Mouse (Mus musculus) embryonic facial prominence, embryonic 15.5 days (tissue): ENCODE measurements around the gene A030005L19Rik. TPM values are rescaled to one million over a fixed set of nuclear protein-coding genes. Genes with fewer than 3 reads are reported as not detected.
"Not testable (repeated sequence)": the region's sequence is repeated elsewhere in the genome, so short reads cannot be mapped to it uniquely, and the experiment has no call there.

Experiments used
- ATAC-seq: fragments of 200-750 bp; cut with Nextera tagmentation; 2 replicates; pipeline ENCODE4 v1.8.0; 2017; ENCODE audit warnings: low read depth, moderate TSS enrichment; ENCODE audit not compliant: insufficient number of reproducible peaks, low FRiP score, low TSS enrichment
- H3K27ac ChIP-seq: fragments of 300-500 bp; sonication (generic); replicated peaks from 2 replicates; pipeline ENCODE4 v1.5.1; 2015; ENCODE audit warnings: mild to moderate bottlenecking, inconsistent platforms
- H3K27me3 ChIP-seq: fragments of 300-500 bp; sonication (generic); 2 replicates; pipeline ENCODE4 v1.6.1; 2015; ENCODE audit warnings: inconsistent platforms
- H3K36me3 ChIP-seq: fragments of 300-500 bp; sonication (generic); 2 replicates; pipeline ENCODE4 v1.6.1; 2015; ENCODE audit warnings: mild to moderate bottlenecking, inconsistent platforms
- H3K4me1 ChIP-seq: fragments of 300-500 bp; sonication (generic); 2 replicates; pipeline ENCODE4 v1.6.1; 2015; ENCODE audit warnings: inconsistent platforms
- H3K4me2 ChIP-seq: fragments of 300-500 bp; sonication (generic); replicated peaks from 2 replicates; pipeline ENCODE4 v1.6.1; 2015; ENCODE audit warnings: mild to moderate bottlenecking, inconsistent platforms
- H3K4me3 ChIP-seq: fragments of 300-500 bp; sonication (generic); replicated peaks from 2 replicates; pipeline ENCODE4 v1.5.1; 2015; ENCODE audit warnings: mild to moderate bottlenecking, inconsistent platforms
- H3K9ac ChIP-seq: fragments of 300-500 bp; sonication (generic); 2 replicates; pipeline ENCODE4 v1.6.1; 2015; ENCODE audit warnings: inconsistent platforms
- H3K9me3 ChIP-seq: fragments of 300-500 bp; sonication (generic); replicated peaks from 2 replicates; pipeline ENCODE4 v1.6.1; 2016; ENCODE audit warnings: inconsistent platforms
- WGBS: fragments of 180-500 bp; shearing (Covaris S2); methylation state at CpG from one replicate; pipeline ENCODE4 v1.1.7; 2015; 5-methylcytosine and 5-hydroxymethylcytosine counted together
- polyA plus RNA-seq: library from polyadenylated mRNA; unstranded; fragments of >200 nt; fragmentation: Nextera tagmentation; extraction: Ambion mirVana; gene quantifications from 2 replicates; pipeline ENCODE4 v1.2.1, GENCODE M21; 2015

Gene A030005L19Rik
- 2.4 and 2.5 TPM in 2 replicates for polyA plus RNA-seq

DNA sequence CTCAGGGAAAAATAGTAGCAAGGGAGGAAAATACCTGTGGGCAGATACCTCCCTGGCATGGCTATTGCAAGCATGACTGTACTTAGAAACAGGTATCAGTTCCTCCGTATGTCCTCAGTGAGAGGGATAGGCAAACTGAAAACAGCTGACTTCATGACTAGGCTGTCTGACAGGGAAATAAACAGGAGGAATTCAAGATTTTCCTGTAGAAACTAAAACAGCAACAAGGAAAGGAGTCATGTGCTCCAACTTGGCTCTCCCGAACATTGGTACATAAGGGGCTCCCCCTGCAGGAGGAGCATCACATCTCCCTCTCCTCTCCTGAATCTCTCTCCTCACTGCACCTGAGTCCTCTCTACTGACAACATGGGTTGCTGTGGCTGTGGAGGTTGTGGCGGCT is at the start of gene A030005L19Rik:
A030005L19Rik (plus strand) TSS at position 301 of the 400 bp plus-strand sequence.
- no peak for ATAC-seq
- Histone ChIP-seq H3K4me3 (no peak within 1 kb of the TSS), H3K36me3 (no peaks in the 10 kb centered on the region), H3K4me2 (no peak within 1 kb of the TSS), H3K4me1 (no peaks in the 10 kb centered on the region), H3K9me3 (no peaks in the 10 kb centered on the region), H3K27me3 (no peaks in the 10 kb centered on the region), H3K27ac (no peak within 1 kb of the TSS), H3K9ac (no peak within 1 kb of the TSS)
- WGBS = 81% methylated on average over 3 of the region's 3 CpGs

GRCm38 (mm10) chr1:82870202-82870601 is 42.9 kb upstream of the A030005L19Rik start:
- H3K9me3 ChIP-seq = no peaks in the 10 kb centered on the region
- no peak overlapping the region for H3K4me3 ChIP-seq
- WGBS = 80% methylated on average over 3 of the region's 3 CpGs
- no peak overlapping the region for H3K4me2 ChIP-seq
- no peaks in the 10 kb centered on the region for H3K4me1 ChIP-seq
- H3K27me3 ChIP-seq = no peaks in the 10 kb centered on the region
- no peak overlapping the region for H3K9ac ChIP-seq
- H3K27ac ChIP-seq = no peak overlapping the region
- no peak for ATAC-seq
- H3K36me3 ChIP-seq = peaks cover 16% of the 10 kb centered on the region

GRCm38 (mm10) chr1:82879172-82879571 is 34.0 kb upstream of the A030005L19Rik start:
- Histone ChIP-seq H3K27ac (no peak overlapping the region), H3K9me3 (no peaks in the 10 kb centered on the region), H3K4me1 (no peaks in the 10 kb centered on the region), H3K36me3 (peaks cover 17% of the 10 kb centered on the region; the same call in 1 of the 2 replicates), H3K4me3 (no peak overlapping the region), H3K27me3 (no peaks in the 10 kb centered on the region), H3K4me2 (no peak overlapping the region), H3K9ac (no peak overlapping the region)
- no peak for ATAC-seq
- WGBS = 73% methylated on average over 2 of the region's 2 CpGs

DNA sequence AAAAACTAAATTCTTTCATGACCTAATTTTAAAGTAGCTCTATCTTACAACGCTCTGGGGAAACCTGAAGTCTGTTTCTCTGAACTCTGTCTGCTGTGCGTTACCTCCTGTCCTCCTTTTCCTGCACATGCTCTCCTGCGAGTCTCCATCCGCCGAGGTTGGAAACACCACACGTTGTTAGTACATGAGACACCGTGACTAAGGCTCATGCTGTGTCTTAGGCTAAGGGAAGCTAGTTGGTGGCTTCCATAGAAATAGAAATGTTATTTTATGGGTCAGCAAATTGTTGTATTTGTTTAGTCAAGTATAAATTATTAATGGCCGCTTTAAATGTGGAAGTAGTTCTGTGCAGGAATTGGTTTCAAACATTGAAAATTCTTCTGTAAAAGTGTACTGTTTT is 32.9 kb upstream of the A030005L19Rik start:
- H3K4me2 ChIP-seq = no peak overlapping the region
- no peak overlapping the region for H3K4me3 ChIP-seq
- H3K27me3 ChIP-seq = no peaks in the 10 kb centered on the region
- H3K27ac ChIP-seq = no peak overlapping the region
- 86% methylated on average over 8 of the region's 8 CpGs for WGBS
- H3K36me3 ChIP-seq = peaks cover 21% of the 10 kb centered on the region; the same call in 1 of the 2 replicates
- no peaks in the 10 kb centered on the region for H3K4me1 ChIP-seq
- H3K9me3 ChIP-seq = no peaks in the 10 kb centered on the region
- no peak overlapping the region for H3K9ac ChIP-seq
- no peak for ATAC-seq

- WGBS = 94% methylated on average over 7 of the region's 7 CpGs
- H3K4me3 ChIP-seq = no peak overlapping the region
- H3K4me2 ChIP-seq = no peak overlapping the region
- peaks cover 26% of the 10 kb centered on the region for H3K36me3 ChIP-seq
- no peak overlapping the region for H3K9ac ChIP-seq
- H3K4me1 ChIP-seq = no peaks in the 10 kb centered on the region
- no peaks in the 10 kb centered on the region for H3K27me3 ChIP-seq
- ATAC-seq = no peak
- no peaks in the 10 kb centered on the region for H3K9me3 ChIP-seq
- no peak overlapping the region for H3K27ac ChIP-seq
These were observed 19.9 kb upstream of the A030005L19Rik start for GRCm38 (mm10) chr1:82893269-82893668.

- ATAC-seq = no peak
These were observed 12.6 kb upstream of the A030005L19Rik start for GRCm38 (mm10) chr1:82900567-82900966.

DNA sequence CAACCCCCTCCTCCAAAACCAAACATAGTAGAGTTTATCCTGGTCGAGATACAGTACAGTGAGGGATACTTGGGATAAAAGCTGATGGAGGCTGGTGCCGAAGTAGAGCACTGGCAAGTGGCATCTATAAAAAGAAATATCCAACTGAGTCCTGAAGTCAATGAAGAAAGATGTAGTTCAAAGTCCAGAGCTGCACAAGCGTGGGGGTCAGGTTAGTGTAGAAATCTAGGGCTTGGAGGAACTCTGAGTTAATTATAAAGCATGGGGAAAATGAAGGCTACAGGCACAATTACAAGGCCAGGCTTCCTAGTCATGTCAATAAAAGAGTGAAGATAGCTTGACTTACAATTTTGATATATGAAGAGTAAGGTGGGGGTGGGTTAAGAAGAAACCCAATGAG is 11.9 kb upstream of the A030005L19Rik start:
- 96% methylated on average over 3 of the region's 3 CpGs for WGBS

More at GRCm38 (mm10) chr1:82900567-82900966, 12.6 kb upstream of the A030005L19Rik start:
- Histone ChIP-seq H3K9ac (no peak overlapping the region), H3K36me3 (peaks cover 26% of the 10 kb centered on the region), H3K27ac (no peak overlapping the region), H3K4me3 (no peak overlapping the region), H3K9me3 (no peaks in the 10 kb centered on the region), H3K4me1 (no peaks in the 10 kb centered on the region), H3K27me3 (no peaks in the 10 kb centered on the region), H3K4me2 (no peak overlapping the region)
- 95% methylated on average over 1 of the region's 1 CpGs for WGBS

GRCm38 (mm10) chr1:82905886-82906285 is 7.2 kb upstream of the A030005L19Rik start:
- WGBS = 72% methylated on average over 3 of the region's 3 CpGs
- H3K27me3 ChIP-seq = no peaks in the 10 kb centered on the region
- no peak for ATAC-seq
- H3K36me3 ChIP-seq = peaks cover 14% of the 10 kb centered on the region
- no peaks in the 10 kb centered on the region for H3K4me1 ChIP-seq
- H3K27ac ChIP-seq = no peak overlapping the region
- no peak overlapping the region for H3K4me2 ChIP-seq
- H3K4me3 ChIP-seq = no peak overlapping the region
- H3K9ac ChIP-seq = no peak overlapping the region
- H3K9me3 ChIP-seq = no peaks in the 10 kb centered on the region

More for the DNA sequence above, 11.9 kb upstream of the A030005L19Rik start:
- no peaks in the 10 kb centered on the region for H3K9me3 ChIP-seq
- no peak overlapping the region for H3K9ac ChIP-seq
- H3K4me1 ChIP-seq = no peaks in the 10 kb centered on the region
- no peaks in the 10 kb centered on the region for H3K27me3 ChIP-seq
- H3K4me2 ChIP-seq = no peak overlapping the region
- no peak for ATAC-seq
- H3K36me3 ChIP-seq = peaks cover 26% of the 10 kb centered on the region
- no peak overlapping the region for H3K4me3 ChIP-seq
- no peak overlapping the region for H3K27ac ChIP-seq

- H3K4me2 ChIP-seq, H3K36me3 ChIP-seq, H3K9ac ChIP-seq, H3K4me1 ChIP-seq, H3K9me3 ChIP-seq, ATAC-seq, H3K27ac ChIP-seq, H3K4me3 ChIP-seq, H3K27me3 ChIP-seq: not testable (repeated sequence)
- WGBS = 82% methylated on average over 5 of the region's 5 CpGs
These were observed 309 bp downstream of the A030005L19Rik start for GRCm38 (mm10) chr1:82913434-82913833.

GRCm38 (mm10) chr1:82924650-82925049 is 11.5 kb downstream of the A030005L19Rik start, which contains the start of gene A030014E15Rik:
A030014E15Rik (plus strand) TSS chr1:82924917.
- no peaks in the 10 kb centered on the region for H3K4me1 ChIP-seq
- WGBS = 84% methylated on average over 6 of the region's 6 CpGs
- H3K9ac ChIP-seq = no peak within 1 kb of the TSS
- ATAC-seq = no peak
- H3K4me3 ChIP-seq = no peak within 1 kb of the TSS
- H3K9me3 ChIP-seq = no peaks in the 10 kb centered on the region
- no peaks in the 10 kb centered on the region for H3K27me3 ChIP-seq
- no peaks in the 10 kb centered on the region for H3K36me3 ChIP-seq
- no peak within 1 kb of the TSS for H3K4me2 ChIP-seq
- no peak within 1 kb of the TSS for H3K27ac ChIP-seq

DNA sequence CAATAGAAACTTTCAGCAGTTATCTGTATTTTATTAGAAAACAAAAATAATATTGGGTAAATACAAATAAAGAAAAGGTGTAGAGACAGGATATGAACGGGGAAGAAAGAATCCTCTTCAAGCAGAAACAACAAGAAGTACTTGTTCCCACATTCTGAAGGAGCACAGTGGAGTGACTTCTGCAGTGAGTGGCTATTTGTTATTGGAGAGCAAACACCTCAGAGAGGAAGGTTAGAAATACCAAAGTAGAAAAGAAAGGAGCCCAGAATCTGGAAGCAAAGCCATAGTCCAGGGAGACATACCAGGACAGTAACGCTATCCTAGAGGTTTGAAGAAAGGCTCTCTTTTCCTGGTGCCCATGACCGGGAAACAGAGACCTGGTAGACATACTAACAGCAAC is 17.4 kb downstream of the A030005L19Rik start:
- H3K9ac ChIP-seq, H3K27me3 ChIP-seq, H3K4me2 ChIP-seq, ATAC-seq, H3K27ac ChIP-seq, H3K4me1 ChIP-seq, H3K36me3 ChIP-seq, H3K9me3 ChIP-seq, H3K4me3 ChIP-seq: not testable (repeated sequence)
- WGBS = 84% methylated on average over 2 of the region's 3 CpGs

- not testable (repeated sequence) for H3K27me3 ChIP-seq, H3K36me3 ChIP-seq, H3K4me2 ChIP-seq, H3K4me3 ChIP-seq, H3K9me3 ChIP-seq, H3K27ac ChIP-seq, H3K4me1 ChIP-seq, ATAC-seq, H3K9ac ChIP-seq
- WGBS = no CpG with 5 or more reads among the region's 6 CpGs
These were observed 18.2 kb downstream of the A030005L19Rik start, which contains the start of gene Gm6217 for GRCm38 (mm10) chr1:82931326-82931725. Gm6217 (minus strand) TSS chr1:82931399.
